Mouse (Mus musculus): Measurements from ENCODE around the gene Pnkp. TPM values are rescaled to one million over a fixed set of nuclear protein-coding genes. Genes with fewer than 3 reads are reported as not detected.

Pnkp gene
- polyA plus RNA-seq, 1 experiment from 2014 or later: 26.5 TPM

DNA sequence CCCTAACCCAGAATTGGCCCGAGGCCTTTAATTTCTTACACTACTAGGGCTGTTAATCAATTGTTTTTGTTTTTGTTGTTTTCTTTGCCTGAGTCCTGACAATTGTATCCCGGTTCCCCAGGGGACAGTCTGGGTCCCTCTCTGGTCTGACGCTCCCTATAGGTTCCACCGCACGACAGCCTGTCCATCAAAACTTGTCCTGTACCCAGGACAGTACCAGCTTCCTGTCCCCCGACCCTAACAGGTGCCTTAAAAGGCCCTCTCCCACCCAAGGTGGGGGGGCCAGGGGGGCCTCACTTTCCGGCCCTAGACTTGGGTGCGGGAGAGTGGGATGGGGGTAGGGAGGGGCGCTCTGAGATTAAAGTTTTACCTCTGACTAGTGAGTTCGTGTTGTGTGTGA is 1.9 kb upstream of the Pnkp start:
- Histone ChIP-seq H3K9ac (peak overlapping the region; percentile 63), H3K4me2 (replicated peaks) (peak overlapping the region; percentile 69), H3K36me3 (replicated peaks; ENCODE audit: control insufficient read depth, insufficient read depth) (peaks cover 11% of the 10 kb centered on the region; the same call in 1 of the 2 replicates), H3K27ac (peak overlapping the region; percentile 90), H3K9me3 (ENCODE audit: control insufficient read depth, low read length) (no peaks in the 10 kb centered on the region), H3K4me3 (replicated peaks; ENCODE audit: low read length) (peak overlapping the region; percentile 38), H3K27me3 (ENCODE audit: control insufficient read depth, insufficient read depth, low read length) (no peaks in the 10 kb centered on the region), H3K4me1 (replicated peaks; ENCODE audit: control insufficient read depth, insufficient read depth, low read length) (peaks cover 43% of the 10 kb centered on the region)
- no peak for DNase-seq (ENCODE audit: low spot score)
- no peak; the same call in 1 of the 2 replicates for ATAC-seq (ENCODE audit: low FRiP score)
- 38% methylated on average over 10 of the region's 10 CpGs for WGBS

DNA sequence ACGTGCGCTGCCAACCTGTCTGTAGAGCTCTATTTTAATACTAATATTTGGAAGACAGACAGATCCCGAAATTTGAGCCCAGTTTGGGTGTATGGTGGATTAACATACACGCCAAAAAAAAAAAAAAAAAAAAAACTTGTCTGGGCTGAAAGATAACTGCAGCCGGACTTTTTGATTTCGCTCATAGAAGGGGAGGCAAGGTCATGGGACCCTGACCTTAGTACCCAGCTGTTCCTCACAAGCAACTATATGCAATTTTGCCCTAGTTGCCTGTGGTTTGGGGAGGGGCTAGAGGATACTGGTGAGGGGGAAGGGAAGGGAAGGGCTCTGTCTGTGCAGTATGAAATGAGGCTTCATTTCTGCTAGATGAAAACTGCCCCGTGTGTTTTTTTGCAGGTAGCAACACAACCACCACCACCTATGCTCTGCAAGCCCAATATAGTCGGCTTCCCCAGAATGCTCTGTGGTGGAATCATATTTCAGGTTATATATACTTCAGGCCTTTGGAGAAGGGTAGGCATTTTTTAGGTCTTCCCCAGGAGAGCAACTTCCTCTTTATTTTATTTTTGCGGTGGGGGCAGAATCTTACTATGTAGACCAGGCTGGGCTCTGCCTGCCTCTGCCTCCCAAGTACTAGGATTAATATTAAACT is 548 bp upstream of the Pnkp start:
- DNase-seq (ENCODE audit: low spot score) (no peak), ATAC-seq (ENCODE audit: low FRiP score) (no peak)
- H3K9ac ChIP-seq: peak overlapping the region; percentile 82
- 72% methylated on average over 9 of the region's 9 CpGs for WGBS
- H3K4me2 ChIP-seq (replicated peaks): peak overlapping the region; percentile 95
- peaks cover 15% of the 10 kb centered on the region for H3K36me3 ChIP-seq (replicated peaks; ENCODE audit: control insufficient read depth, insufficient read depth)
- H3K27me3 ChIP-seq (ENCODE audit: control insufficient read depth, insufficient read depth, low read length): no peaks in the 10 kb centered on the region
- H3K27ac ChIP-seq: peak overlapping the region; percentile 90
- H3K4me1 ChIP-seq (replicated peaks; ENCODE audit: control insufficient read depth, insufficient read depth, low read length): peaks cover 34% of the 10 kb centered on the region
- H3K4me3 ChIP-seq (replicated peaks; ENCODE audit: low read length): peak overlapping the region; percentile 70
- no peaks in the 10 kb centered on the region for H3K9me3 ChIP-seq (ENCODE audit: control insufficient read depth, low read length)

DNA sequence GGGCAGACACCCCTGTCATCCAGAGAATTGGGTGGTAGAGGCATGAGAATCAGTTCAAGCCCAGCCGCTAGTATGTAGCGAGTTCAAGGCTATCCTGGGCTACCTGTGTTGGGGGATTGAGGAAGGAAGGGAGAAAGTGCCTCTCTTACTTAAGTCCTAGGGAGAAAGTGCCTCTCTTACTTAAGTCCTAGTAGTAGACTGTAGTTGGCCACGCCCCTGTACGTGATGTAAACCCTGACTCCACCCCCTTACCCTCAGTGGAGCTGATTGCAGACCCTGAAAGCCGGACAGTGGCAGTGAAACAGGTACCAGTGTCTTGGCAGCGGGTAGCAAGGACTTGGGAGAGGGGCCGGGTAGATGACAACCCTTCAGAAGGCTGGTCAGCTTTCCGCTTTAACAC is 966 bp downstream of the Pnkp start:
- peak overlapping the region; percentile 70 for H3K4me3 ChIP-seq (replicated peaks; ENCODE audit: low read length)
- peak overlapping the region; percentile 82 for H3K9ac ChIP-seq
- H3K27me3 ChIP-seq (ENCODE audit: control insufficient read depth, insufficient read depth, low read length): no peaks in the 10 kb centered on the region
- H3K4me2 ChIP-seq (replicated peaks): peak overlapping the region; percentile 95
- H3K36me3 ChIP-seq (replicated peaks; ENCODE audit: control insufficient read depth, insufficient read depth): peaks cover 26% of the 10 kb centered on the region
- peak overlapping the region; percentile 90; the same call in 1 of the 2 replicates for H3K27ac ChIP-seq
- H3K4me1 ChIP-seq (replicated peaks; ENCODE audit: control insufficient read depth, insufficient read depth, low read length): peaks cover 34% of the 10 kb centered on the region
- 30% methylated on average over 8 of the region's 8 CpGs for WGBS
- ATAC-seq (ENCODE audit: low FRiP score) (no peak), DNase-seq (ENCODE audit: low spot score) (no peak)
- no peaks in the 10 kb centered on the region for H3K9me3 ChIP-seq (ENCODE audit: control insufficient read depth, low read length)

DNA sequence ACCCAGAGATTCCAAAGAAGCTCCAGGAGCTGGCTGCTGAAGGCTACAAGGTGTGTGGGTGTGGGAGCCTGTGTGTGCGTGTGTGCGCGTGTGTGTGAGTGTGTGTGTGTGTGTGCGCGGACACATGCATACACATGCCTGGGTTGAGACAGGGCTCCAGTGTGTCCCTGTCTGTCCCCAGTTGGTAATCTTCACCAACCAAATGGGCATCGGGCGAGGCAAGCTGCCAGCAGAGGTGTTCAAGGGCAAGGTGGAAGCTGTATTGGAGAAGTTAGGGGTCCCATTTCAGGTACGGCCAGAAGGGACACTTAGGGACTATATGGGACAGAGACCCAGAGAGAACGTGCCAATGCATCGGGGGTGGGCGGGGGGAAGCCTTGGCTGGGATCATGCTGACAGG is 3.0 kb downstream of the Pnkp start:
- 93% methylated on average over 11 of the region's 11 CpGs for WGBS
- no peak overlapping the region for H3K4me3 ChIP-seq (replicated peaks; ENCODE audit: low read length)
- H3K4me2 ChIP-seq (replicated peaks): no peak overlapping the region
- no peak overlapping the region for H3K27ac ChIP-seq
- no peak overlapping the region for H3K9ac ChIP-seq
- peaks cover 40% of the 10 kb centered on the region for H3K36me3 ChIP-seq (replicated peaks; ENCODE audit: control insufficient read depth, insufficient read depth)
- ATAC-seq (ENCODE audit: low FRiP score): no peak
- no peaks in the 10 kb centered on the region for H3K27me3 ChIP-seq (ENCODE audit: control insufficient read depth, insufficient read depth, low read length)
- H3K4me1 ChIP-seq (replicated peaks; ENCODE audit: control insufficient read depth, insufficient read depth, low read length): peaks cover 21% of the 10 kb centered on the region
- no peaks in the 10 kb centered on the region for H3K9me3 ChIP-seq (ENCODE audit: control insufficient read depth, low read length)
- no peak for DNase-seq (ENCODE audit: low spot score)

DNA sequence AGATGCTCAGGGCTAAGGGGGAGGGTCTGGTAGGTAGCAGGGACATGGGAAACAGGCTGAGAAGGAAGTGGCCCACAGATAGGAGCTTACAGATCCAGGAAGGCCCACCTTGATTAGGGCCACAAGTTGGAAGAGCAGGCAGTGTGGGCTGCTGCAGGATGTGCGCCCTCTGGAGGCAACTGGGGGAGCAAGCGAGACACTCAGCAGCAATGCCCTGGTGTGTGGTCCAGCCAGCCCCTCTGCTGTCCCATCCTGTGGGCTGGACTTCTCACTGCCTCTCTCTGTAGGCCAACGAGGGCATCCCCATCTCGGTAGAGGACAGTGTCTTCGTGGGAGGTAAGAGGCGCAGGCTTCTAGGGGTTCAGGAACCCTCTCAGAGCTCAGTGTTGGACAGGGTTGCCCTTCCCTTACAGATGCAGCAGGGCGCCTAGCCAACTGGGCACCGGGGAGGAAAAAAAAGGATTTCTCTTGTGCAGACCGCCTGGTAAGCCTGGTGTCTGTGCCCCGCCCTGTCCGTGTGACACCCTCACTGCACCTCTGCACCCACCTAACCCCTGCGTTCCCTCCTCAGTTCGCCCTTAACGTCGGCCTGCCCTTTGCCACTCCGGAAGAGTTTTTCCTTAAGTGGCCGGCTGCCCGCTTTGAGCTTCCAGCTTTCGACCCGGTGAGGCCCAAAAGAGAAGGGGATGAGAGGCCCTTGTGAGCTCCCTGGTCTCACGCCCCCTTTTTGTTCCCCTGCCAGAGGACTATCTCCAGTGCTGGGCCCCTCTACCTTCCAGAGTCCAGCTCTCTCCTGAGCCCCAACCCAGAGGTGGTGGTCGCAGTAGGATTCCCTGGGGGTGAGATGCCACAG is 3.9 kb downstream of the Pnkp start:
- H3K9ac ChIP-seq: no peak overlapping the region; the same call in 1 of the 2 replicates

DNA sequence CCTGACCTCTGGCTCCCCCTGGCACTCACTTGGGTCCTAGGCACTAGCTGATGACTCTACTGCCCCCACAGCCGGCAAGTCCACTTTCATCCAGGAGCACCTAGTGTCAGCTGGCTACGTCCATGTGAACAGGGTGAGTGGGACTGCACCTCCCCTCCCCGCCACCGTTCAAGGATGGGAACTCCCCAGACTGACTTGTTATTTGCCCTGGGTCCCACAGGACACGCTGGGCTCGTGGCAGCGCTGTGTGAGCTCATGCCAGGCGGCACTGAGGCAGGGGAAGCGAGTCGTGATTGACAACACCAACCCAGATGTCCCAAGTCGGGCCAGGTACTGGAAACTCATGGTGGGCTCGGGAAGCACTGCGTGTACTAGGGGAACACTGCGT is 4.5 kb downstream of the Pnkp start:
- no peak overlapping the region for H3K27ac ChIP-seq
- no peaks in the 10 kb centered on the region for H3K9me3 ChIP-seq (ENCODE audit: control insufficient read depth, low read length)
- no peak overlapping the region for H3K9ac ChIP-seq
- H3K4me2 ChIP-seq (replicated peaks): no peak overlapping the region
- no peak overlapping the region for H3K4me3 ChIP-seq (replicated peaks; ENCODE audit: low read length)
- no peaks in the 10 kb centered on the region for H3K27me3 ChIP-seq (ENCODE audit: control insufficient read depth, insufficient read depth, low read length)
- WGBS: 74% methylated on average over 14 of the region's 14 CpGs
- ATAC-seq (ENCODE audit: low FRiP score) (no peak), DNase-seq (ENCODE audit: low spot score) (no peak)
- H3K36me3 ChIP-seq (replicated peaks; ENCODE audit: control insufficient read depth, insufficient read depth): peaks cover 55% of the 10 kb centered on the region
- peaks cover 27% of the 10 kb centered on the region for H3K4me1 ChIP-seq (replicated peaks; ENCODE audit: control insufficient read depth, insufficient read depth, low read length)

More for the DNA sequence above, 3.9 kb downstream of the Pnkp start:
- Histone ChIP-seq H3K4me1 (replicated peaks; ENCODE audit: control insufficient read depth, insufficient read depth, low read length) (peaks cover 22% of the 10 kb centered on the region), H3K9me3 (ENCODE audit: control insufficient read depth, low read length) (no peaks in the 10 kb centered on the region), H3K4me3 (replicated peaks; ENCODE audit: low read length) (no peak overlapping the region), H3K36me3 (replicated peaks; ENCODE audit: control insufficient read depth, insufficient read depth) (peaks cover 49% of the 10 kb centered on the region), H3K4me2 (replicated peaks) (0 out of 2 replicates have a peak overlapping the region, but pooled peaks have one; percentile 15), H3K27ac (0 out of 2 replicates have a peak overlapping the region, but pooled peaks have one; percentile 4), H3K27me3 (ENCODE audit: control insufficient read depth, insufficient read depth, low read length) (no peaks in the 10 kb centered on the region)
- DNase-seq (ENCODE audit: low spot score): peak; percentile 76
- WGBS: 58% methylated on average over 22 of the region's 22 CpGs
- ATAC-seq (ENCODE audit: low FRiP score): 0 out of 2 replicates have a peak, but pooled peaks have one; percentile 31

DNA sequence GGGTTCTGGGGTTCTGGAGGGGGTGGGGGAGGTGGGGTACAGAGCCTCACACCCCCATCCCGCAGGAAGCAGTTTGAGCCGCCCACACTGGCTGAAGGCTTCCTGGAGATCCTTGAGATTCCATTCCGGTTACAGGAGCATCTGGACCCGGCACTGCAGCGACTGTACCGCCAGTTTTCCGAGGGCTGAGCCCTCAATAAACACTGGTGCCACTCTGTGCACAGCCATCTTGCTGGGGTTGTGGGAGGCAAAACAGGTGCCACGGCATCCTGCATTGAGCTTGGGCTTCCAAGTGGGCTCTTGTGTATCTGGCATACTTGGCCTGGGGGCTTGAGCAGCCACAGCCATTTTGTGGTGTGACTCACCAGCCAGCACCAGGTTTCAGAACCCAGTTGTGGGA is 5.5 kb downstream of the Pnkp start:
- Histone ChIP-seq H3K36me3 (replicated peaks; ENCODE audit: control insufficient read depth, insufficient read depth) (peaks cover 61% of the 10 kb centered on the region), H3K27ac (no peak overlapping the region), H3K9me3 (ENCODE audit: control insufficient read depth, low read length) (no peaks in the 10 kb centered on the region), H3K4me3 (replicated peaks; ENCODE audit: low read length) (no peak overlapping the region), H3K4me2 (replicated peaks) (no peak overlapping the region), H3K4me1 (replicated peaks; ENCODE audit: control insufficient read depth, insufficient read depth, low read length) (peaks cover 33% of the 10 kb centered on the region), H3K27me3 (ENCODE audit: control insufficient read depth, insufficient read depth, low read length) (no peaks in the 10 kb centered on the region), H3K9ac (no peak overlapping the region)
- ATAC-seq (ENCODE audit: low FRiP score): no peak
- 89% methylated on average over 8 of the region's 8 CpGs for WGBS
- DNase-seq (ENCODE audit: low spot score): no peak

DNA sequence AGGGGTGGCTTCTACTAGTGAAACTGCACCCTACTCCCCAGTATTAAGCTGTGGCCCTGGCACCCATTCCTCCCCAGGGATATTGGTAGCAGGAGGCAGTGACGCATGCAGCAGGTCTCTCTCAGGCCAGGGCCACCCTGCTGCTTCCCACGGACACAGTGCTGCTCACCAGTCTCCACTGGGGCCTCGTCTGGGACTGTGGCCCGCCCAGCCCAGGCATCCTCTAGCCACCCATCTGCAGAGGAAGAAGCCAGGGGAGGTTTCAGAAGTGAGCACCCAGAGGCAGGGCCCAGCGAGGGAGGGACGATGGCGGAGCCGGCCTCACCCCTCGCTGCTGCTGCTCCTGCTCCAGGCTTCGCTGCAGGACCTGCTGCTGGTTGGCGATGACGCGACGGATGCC is 6.3 kb downstream of the Pnkp start:
- Histone ChIP-seq H3K4me3 (replicated peaks; ENCODE audit: low read length) (no peak overlapping the region), H3K27me3 (ENCODE audit: control insufficient read depth, insufficient read depth, low read length) (no peaks in the 10 kb centered on the region), H3K36me3 (replicated peaks; ENCODE audit: control insufficient read depth, insufficient read depth) (peaks cover 61% of the 10 kb centered on the region), H3K27ac (no peak overlapping the region), H3K4me1 (replicated peaks; ENCODE audit: control insufficient read depth, insufficient read depth, low read length) (peaks cover 33% of the 10 kb centered on the region), H3K4me2 (replicated peaks) (no peak overlapping the region), H3K9ac (no peak overlapping the region), H3K9me3 (ENCODE audit: control insufficient read depth, low read length) (no peaks in the 10 kb centered on the region)
- WGBS: 88% methylated on average over 14 of the region's 14 CpGs
- DNase-seq (ENCODE audit: low spot score) (no peak), ATAC-seq (ENCODE audit: low FRiP score) (no peak)

DNA sequence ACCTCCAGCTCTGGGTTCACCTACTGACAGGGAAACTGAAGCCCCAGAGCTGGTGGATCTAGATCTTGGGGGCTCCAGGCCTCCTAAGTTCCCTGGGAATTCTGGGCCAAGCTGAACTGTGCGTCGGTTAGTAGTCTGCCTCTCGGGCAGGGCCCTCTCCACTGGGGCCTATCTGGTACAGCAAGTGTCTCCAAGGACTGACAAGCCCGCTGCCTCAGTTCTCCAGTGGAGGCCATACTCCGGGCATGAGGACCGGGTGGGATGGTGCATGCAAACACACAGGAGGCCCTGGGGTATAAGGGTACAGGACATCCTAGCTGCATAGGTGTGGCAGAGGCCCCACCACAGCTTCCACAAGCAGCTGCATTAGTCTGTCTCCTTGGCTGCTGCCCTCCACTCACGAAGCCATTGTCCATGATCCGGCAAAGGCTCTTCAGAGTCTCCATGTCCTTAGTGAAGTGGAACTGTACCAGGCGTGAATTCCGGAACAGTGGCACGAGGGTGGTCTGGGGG is 7.1 kb downstream of the Pnkp start:
- Histone ChIP-seq H3K27me3 (ENCODE audit: control insufficient read depth, insufficient read depth, low read length) (no peaks in the 10 kb centered on the region), H3K4me2 (replicated peaks) (no peak overlapping the region), H3K27ac (no peak overlapping the region), H3K9me3 (ENCODE audit: control insufficient read depth, low read length) (no peaks in the 10 kb centered on the region), H3K9ac (no peak overlapping the region), H3K36me3 (replicated peaks; ENCODE audit: control insufficient read depth, insufficient read depth) (peaks cover 61% of the 10 kb centered on the region), H3K4me3 (replicated peaks; ENCODE audit: low read length) (no peak overlapping the region), H3K4me1 (replicated peaks; ENCODE audit: control insufficient read depth, insufficient read depth, low read length) (peaks cover 30% of the 10 kb centered on the region)
- 85% methylated on average over 11 of the region's 11 CpGs for WGBS
- DNase-seq (ENCODE audit: low spot score): no peak
- no peak for ATAC-seq (ENCODE audit: low FRiP score)

All from hindbrain, embryonic 14.5 days (tissue).